Mouse (Mus musculus) C2C12 (cell line): ENCODE data around the gene Fkbp4. TPM values are rescaled to one million over a fixed set of nuclear protein-coding genes. Genes with fewer than 3 reads are reported as not detected.

Experiments
- H3K27me3 ChIP-seq: one replicate; pipeline ENCODE4 v1.6.1; 2011; ENCODE audit not compliant: control insufficient read depth, insufficient read depth, insufficient read length
- H3K36me3 ChIP-seq: one replicate; pipeline ENCODE4 v1.6.1; 2011; ENCODE audit not compliant: control insufficient read depth, insufficient read depth
- H3K4me3 ChIP-seq: one replicate; pipeline ENCODE4 v1.5.1; 2011; ENCODE audit warnings: mild to moderate bottlenecking, control low read depth; ENCODE audit not compliant: poor library complexity, insufficient read depth, severe bottlenecking
- H3K79me2 ChIP-seq: one replicate; pipeline ENCODE4 v1.6.1; 2011; ENCODE audit not compliant: control insufficient read depth, insufficient read depth
- H3K79me3 ChIP-seq: one replicate; pipeline ENCODE4 v1.6.1; 2011; ENCODE audit warnings: low read depth, control low read depth
- H3ac ChIP-seq: one replicate; pipeline ENCODE3; 2011; ENCODE audit warnings: low read depth; ENCODE audit not compliant: control insufficient read depth, insufficient read length
- CEBPB ChIP-seq: IDR thresholded peaks from one replicate; pipeline ENCODE4 v1.6.1; 2011; ENCODE audit warnings: low read depth, mild to moderate bottlenecking, control low read depth, moderate library complexity
- CTCF ChIP-seq: IDR thresholded peaks from one replicate; pipeline ENCODE4 v1.5.1; 2011; ENCODE audit not compliant: control insufficient read depth, insufficient read depth, insufficient read length
- FOSL1 ChIP-seq: IDR thresholded peaks from one replicate; pipeline ENCODE4 v1.8.0; 2011; ENCODE audit warnings: mild to moderate bottlenecking, low read length; ENCODE audit not compliant: poor library complexity, insufficient read depth, severe bottlenecking
- MAX ChIP-seq: IDR thresholded peaks from one replicate; pipeline ENCODE4 v1.6.1; 2011; ENCODE audit warnings: mild to moderate bottlenecking, control low read depth
- MYOD1 ChIP-seq: IDR thresholded peaks from one replicate; pipeline ENCODE4 v1.6.1; 2011; ENCODE audit warnings: low read depth; ENCODE audit not compliant: control insufficient read depth, insufficient read length
- MYOG ChIP-seq: IDR thresholded peaks from one replicate; pipeline ENCODE4 v1.6.1; 2011; ENCODE audit not compliant: control insufficient read depth, insufficient read length; ENCODE audit errors: extremely low read depth
- USF1 ChIP-seq: IDR thresholded peaks from one replicate; pipeline ENCODE4 v1.6.1; 2011; ENCODE audit warnings: low read depth, mild to moderate bottlenecking, control low read depth, moderate library complexity
- polyA plus RNA-seq: library from polyadenylated mRNA; unstranded; fragments of >200 nt; fragmentation: generic; extraction: Trizol; gene quantifications from one replicate; pipeline ENCODE4 v1.2.1, GENCODE M21; 2012; ENCODE audit warnings: missing spikeins

Fkbp4 gene
- polyA plus RNA-seq, 1 experiment = 399 TPM

GRCm38 (mm10) chr6:128460729-128461503 lies 22.4 kb upstream of the Fkbp4 start:
- TF ChIP-seq FOSL1 (no peak), USF1 (no peak), MYOD1 (no peak), MYOG (no peak), CTCF (no peak), MAX (no peak), CEBPB (no peak)
- Histone ChIP-seq H3K4me3 (no peak overlapping the region), H3K79me2 (no peaks in the 10 kb centered on the region), H3K79me3 (no peaks in the 10 kb centered on the region), H3ac (no peak overlapping the region), H3K27me3 (peaks cover 4% of the 10 kb centered on the region), H3K36me3 (no peaks in the 10 kb centered on the region)

GRCm38 (mm10) chr6:128460321-128460720 lies 21.8 kb upstream of the Fkbp4 start:
- no peak overlapping the region for H3K4me3 ChIP-seq
- H3ac ChIP-seq = no peak overlapping the region
- no peaks in the 10 kb centered on the region for H3K79me2 ChIP-seq
- no peaks in the 10 kb centered on the region for H3K36me3 ChIP-seq
- no peak for TF ChIP-seq MYOG
- TF ChIP-seq USF1 = no peak
- no peak for TF ChIP-seq MAX
- no peak for TF ChIP-seq CTCF
- TF ChIP-seq MYOD1 = no peak
- TF ChIP-seq CEBPB = no peak
- TF ChIP-seq FOSL1 = no peak
- H3K27me3 ChIP-seq = no peaks in the 10 kb centered on the region
- no peaks in the 10 kb centered on the region for H3K79me3 ChIP-seq

GRCm38 (mm10) chr6:128457186-128457585 lies 18.7 kb upstream of the Fkbp4 start:
- no peak overlapping the region for H3K4me3 ChIP-seq
- no peaks in the 10 kb centered on the region for H3K79me3 ChIP-seq
- no peaks in the 10 kb centered on the region for H3K27me3 ChIP-seq
- no peaks in the 10 kb centered on the region for H3K79me2 ChIP-seq
- no peak for TF ChIP-seq MAX
- no peak for TF ChIP-seq FOSL1
- TF ChIP-seq USF1 = no peak
- no peak for TF ChIP-seq CTCF
- no peak for TF ChIP-seq CEBPB
- no peak for TF ChIP-seq MYOG
- no peak for TF ChIP-seq MYOD1
- H3K36me3 ChIP-seq = no peaks in the 10 kb centered on the region
- H3ac ChIP-seq = no peak overlapping the region

- H3K79me2 ChIP-seq = no peaks in the 10 kb centered on the region
- H3ac ChIP-seq = no peak overlapping the region
- no peaks in the 10 kb centered on the region for H3K36me3 ChIP-seq
- no peak for TF ChIP-seq MYOD1
- no peak for TF ChIP-seq USF1
- no peak for TF ChIP-seq MAX
- no peak for TF ChIP-seq MYOG
- TF ChIP-seq CTCF = no peak
- no peak for TF ChIP-seq CEBPB
- TF ChIP-seq FOSL1 = no peak
- no peak overlapping the region for H3K4me3 ChIP-seq
- no peaks in the 10 kb centered on the region for H3K27me3 ChIP-seq
- H3K79me3 ChIP-seq = no peaks in the 10 kb centered on the region
Measured at GRCm38 (mm10) chr6:128455835-128456605, 17.5 kb upstream of the Fkbp4 start.

- H3K4me3 ChIP-seq = no peak overlapping the region
- H3K27me3 ChIP-seq = no peaks in the 10 kb centered on the region
- no peak for TF ChIP-seq MYOG
- peak; percentile 47 for TF ChIP-seq MYOD1
- TF ChIP-seq USF1 = peak; percentile 41
- no peaks in the 10 kb centered on the region for H3K79me3 ChIP-seq
- no peaks in the 10 kb centered on the region for H3K36me3 ChIP-seq
- H3K79me2 ChIP-seq = no peaks in the 10 kb centered on the region
- H3ac ChIP-seq = no peak overlapping the region
Measured at GRCm38 (mm10) chr6:128447063-128447462, 8.6 kb upstream of the Fkbp4 start.
